23 mouse cellular contexts compared by ENCODE assay signal in the genomic region with DNA sequence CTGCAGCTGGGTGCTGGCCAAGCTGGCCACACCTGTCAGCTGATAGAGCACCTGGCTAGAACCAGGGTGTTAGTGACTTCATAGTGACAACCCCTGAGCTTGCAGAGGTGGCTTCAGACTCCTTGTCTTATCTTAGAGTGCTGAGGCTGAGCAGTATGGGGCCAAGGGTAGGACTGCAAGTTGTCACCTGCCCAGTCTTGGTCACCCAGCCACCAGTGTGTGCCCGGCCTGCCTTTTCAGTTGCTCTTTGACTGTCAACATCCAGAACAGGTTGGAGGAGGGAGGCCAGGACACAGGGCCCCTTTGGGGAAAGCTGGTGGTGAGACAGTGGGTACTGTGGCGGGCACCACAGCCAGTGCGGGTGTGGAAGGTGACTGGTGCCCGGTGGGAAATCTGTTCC. TPM values are rescaled to one million over a fixed set of nuclear protein-coding genes. Genes with fewer than 3 reads are reported as not detected.
A peak's percentile ranks its signal among the peaks of the same experiment; 100 is the strongest.
DNase-seq lines count a peak whose midpoint lies in the region; ATAC-seq and TF ChIP-seq lines count a peak whose summit lies in the region.
"Had no signal": no experiment of that assay in that cellular context is flagged by ENCODE, and none has a peak within 500 bp of the region (broad histone marks: within the 10 kb centered on the region; RNA-seq: fewer than 3 reads in every experiment).

No protein-coding gene starts in this region.

- H3K36me3 ChIP-seq in heart, embryonic 12.5 days, result 0 out of 2 replicates have a peak, but pooled peaks cover 10% of the 10 kb centered on the region
- H3K36me3 ChIP-seq in liver, embryonic 12.5 days, result peaks cover 99% of the 10 kb centered on the region
- peaks cover 13% of the 10 kb centered on the region; the same call in 1 of the 2 replicates for H3K36me3 ChIP-seq in liver, embryonic 11.5 days (ENCODE audit: control insufficient read depth, insufficient read depth, low read length)
- peaks cover 11% of the 10 kb centered on the region for H3K36me3 ChIP-seq in intestine, postnatal 0 days (ENCODE audit: control insufficient read depth, insufficient read depth)
- no peaks in the 10 kb centered on the region for H3K36me3 ChIP-seq in stomach, embryonic 14.5 days (ENCODE audit: control insufficient read depth, insufficient read depth, low read length)
- no peaks in the 10 kb centered on the region for H3K36me3 ChIP-seq in hindbrain, postnatal 0 days (ENCODE audit: insufficient read depth, low read length)
- no peaks in the 10 kb centered on the region for H3K36me3 ChIP-seq in thymus, adult 2 months (ENCODE audit: control insufficient read depth, insufficient read depth, low read length)
- H3K36me3 ChIP-seq: embryonic facial prominence, embryonic 12.5 days; embryonic facial prominence, embryonic 15.5 days had no signal

- WGBS in heart, embryonic 12.5 days, result 85% methylated on average over 4 of the region's 4 CpGs
- 93% methylated on average over 4 of the region's 4 CpGs for WGBS in liver, embryonic 12.5 days (ENCODE audit: insufficient replicate concordance)
- WGBS in liver, embryonic 11.5 days, result 92% methylated on average over 4 of the region's 4 CpGs
- 88% methylated on average over 4 of the region's 4 CpGs for WGBS in intestine, postnatal 0 days
- 89% methylated on average over 4 of the region's 4 CpGs for WGBS in stomach, embryonic 14.5 days
- 92% methylated on average over 4 of the region's 4 CpGs for WGBS in hindbrain, postnatal 0 days
- WGBS in thymus, adult 2 months, result 93% methylated on average over 4 of the region's 4 CpGs

- no peak overlapping the region for H3K27ac ChIP-seq in heart, embryonic 12.5 days (ENCODE audit: poor library complexity, severe bottlenecking)
- H3K27ac ChIP-seq in liver, embryonic 12.5 days, result no peak overlapping the region
- H3K27ac ChIP-seq in liver, embryonic 11.5 days (ENCODE audit: low read depth, low read length), result no peak overlapping the region
- peak overlapping the region; percentile 70 for H3K27ac ChIP-seq in intestine, postnatal 0 days (ENCODE audit: low read depth, low read length)
- no peak overlapping the region for H3K27ac ChIP-seq in stomach, embryonic 14.5 days (ENCODE audit: low read length)
- H3K27ac ChIP-seq in hindbrain, postnatal 0 days, result no peak overlapping the region
- no peak overlapping the region for H3K27ac ChIP-seq in thymus, adult 2 months (ENCODE audit: control insufficient read depth, insufficient read depth, low read length)
- H3K27ac ChIP-seq: embryonic facial prominence, embryonic 15.5 days; hindbrain, embryonic 15.5 days had no signal

- no peak overlapping the region for H3K9ac ChIP-seq in heart, embryonic 12.5 days
- H3K9ac ChIP-seq in liver, embryonic 12.5 days, result no peak overlapping the region
- H3K9ac ChIP-seq in liver, embryonic 11.5 days (ENCODE audit: low read depth, low read length), result no peak overlapping the region
- no peak overlapping the region for H3K9ac ChIP-seq in intestine, postnatal 0 days (ENCODE audit: low read depth, low read length)
- H3K9ac ChIP-seq in stomach, embryonic 14.5 days (replicated peaks; ENCODE audit: low read depth, low read length), result no peak overlapping the region
- no peak overlapping the region for H3K9ac ChIP-seq in hindbrain, postnatal 0 days (replicated peaks; ENCODE audit: low read length)
- H3K9ac ChIP-seq: embryonic facial prominence, embryonic 12.5 days; embryonic facial prominence, embryonic 15.5 days; forebrain, postnatal 0 days; hindbrain, embryonic 12.5 days; hindbrain, embryonic 15.5 days had no signal

- no peak overlapping the region for H3K4me2 ChIP-seq in heart, embryonic 12.5 days
- H3K4me2 ChIP-seq in liver, embryonic 12.5 days, result no peak overlapping the region
- no peak overlapping the region for H3K4me2 ChIP-seq in liver, embryonic 11.5 days
- H3K4me2 ChIP-seq in intestine, postnatal 0 days (replicated peaks; ENCODE audit: low read depth), result no peak overlapping the region
- no peak overlapping the region for H3K4me2 ChIP-seq in stomach, embryonic 14.5 days (replicated peaks; ENCODE audit: low read depth, low read length)
- H3K4me2 ChIP-seq in hindbrain, postnatal 0 days (ENCODE audit: low read depth, low read length), result no peak overlapping the region
- H3K4me2 ChIP-seq: embryonic facial prominence, embryonic 12.5 days; embryonic facial prominence, embryonic 15.5 days; hindbrain, embryonic 12.5 days; hindbrain, embryonic 15.5 days had no signal

- H3K9me3 ChIP-seq in heart, embryonic 12.5 days (replicated peaks), result no peaks in the 10 kb centered on the region
- H3K9me3 ChIP-seq in liver, embryonic 12.5 days (replicated peaks), result no peaks in the 10 kb centered on the region
- no peaks in the 10 kb centered on the region for H3K9me3 ChIP-seq in liver, embryonic 11.5 days (ENCODE audit: control insufficient read depth, low read length)
- no peaks in the 10 kb centered on the region for H3K9me3 ChIP-seq in intestine, postnatal 0 days (ENCODE audit: control insufficient read depth)
- no peaks in the 10 kb centered on the region for H3K9me3 ChIP-seq in stomach, embryonic 14.5 days (ENCODE audit: control insufficient read depth, low read depth, low read length)
- no peaks in the 10 kb centered on the region for H3K9me3 ChIP-seq in hindbrain, postnatal 0 days (ENCODE audit: low read length)
- H3K9me3 ChIP-seq: embryonic facial prominence, embryonic 12.5 days; embryonic facial prominence, embryonic 15.5 days; heart, embryonic 10.5 days; hindbrain, embryonic 12.5 days; hindbrain, embryonic 15.5 days had no signal

- TF ChIP-seq CTCF in intestine, postnatal 0 days (IDR thresholded peaks at IDR 0.05; ENCODE audit: low read depth), result no peak
- TF ChIP-seq CTCF in hindbrain, postnatal 0 days (IDR thresholded peaks at IDR 0.05; ENCODE audit: low read depth), result no peak
- no peak for TF ChIP-seq CTCF in thymus, adult 2 months (IDR thresholded peaks at IDR 0.05; ENCODE audit: borderline replicate concordance, control insufficient read depth, extremely low read depth, insufficient read depth, low read length, poor library complexity)

- ATAC-seq in heart, embryonic 12.5 days (ENCODE audit: insufficient number of reproducible peaks, low FRiP score), result peak; percentile 19; the same call in 1 of the 2 replicates
- 0 out of 2 replicates have a peak, but pooled peaks have one; percentile 34 for ATAC-seq in liver, embryonic 12.5 days
- no peak for ATAC-seq in liver, embryonic 11.5 days (replicated peaks; ENCODE audit: low FRiP score)
- ATAC-seq in intestine, postnatal 0 days, result peak; percentile 88
- peak; percentile 31; the same call in 1 of the 2 replicates for ATAC-seq in stomach, embryonic 14.5 days (ENCODE audit: insufficient number of reproducible peaks, insufficient read depth, low FRiP score, low read depth)
- ATAC-seq in hindbrain, postnatal 0 days, result no peak
- ATAC-seq: CD4-positive, CD25-positive, alpha-beta regulatory T cell, adult 4 months; forebrain, embryonic 14.5 days; forebrain, postnatal 0 days had no signal

- TF ChIP-seq POLR2A in thymus, adult 2 months (IDR thresholded peaks at IDR 0.05; ENCODE audit: control insufficient read depth, extremely low read depth, insufficient read depth, low read length, poor library complexity), result no peak

- DNase-seq in heart, adult 18-20 months, result no peak
- DNase-seq in liver, embryonic 11.5 days (ENCODE audit: low spot score), result no peak
- no peak for DNase-seq in hindbrain, postnatal 0 days (ENCODE audit: low spot score)
- DNase-seq in thymus, adult 2 months, result no peak
- DNase-seq: adrenal gland, adult 2 months; adrenal gland, postnatal 14 days; cerebellum, adult 11 months; cerebellum, adult 2 months; cerebellum, adult 9-11 months; cerebellum, postnatal 25 days; forebrain, postnatal 0 days; gastrocnemius, postnatal 36 days had no signal

- no peaks in the 10 kb centered on the region for H3K27me3 ChIP-seq in heart, embryonic 12.5 days (replicated peaks)
- H3K27me3 ChIP-seq in liver, embryonic 12.5 days (replicated peaks), result no peaks in the 10 kb centered on the region
- H3K27me3 ChIP-seq in liver, embryonic 11.5 days (replicated peaks; ENCODE audit: control insufficient read depth, insufficient read depth, low read length), result no peaks in the 10 kb centered on the region
- no peaks in the 10 kb centered on the region for H3K27me3 ChIP-seq in intestine, postnatal 0 days (replicated peaks; ENCODE audit: control insufficient read depth, insufficient read depth, low read length)
- no peaks in the 10 kb centered on the region for H3K27me3 ChIP-seq in stomach, embryonic 14.5 days (ENCODE audit: control insufficient read depth, insufficient read depth, low read length)
- H3K27me3 ChIP-seq in hindbrain, postnatal 0 days (ENCODE audit: insufficient read depth, low read length), result no peaks in the 10 kb centered on the region
- H3K27me3 ChIP-seq in thymus, adult 2 months (ENCODE audit: control insufficient read depth, insufficient read depth, low read length), result no peaks in the 10 kb centered on the region
- H3K27me3 ChIP-seq: embryonic facial prominence, embryonic 12.5 days; embryonic facial prominence, embryonic 15.5 days; hindbrain, embryonic 15.5 days had no signal

- H3K4me3 ChIP-seq in heart, embryonic 12.5 days, result no peak overlapping the region
- H3K4me3 ChIP-seq in liver, embryonic 12.5 days, result no peak overlapping the region
- no peak overlapping the region for H3K4me3 ChIP-seq in liver, embryonic 11.5 days (ENCODE audit: low read depth, low read length)
- H3K4me3 ChIP-seq in intestine, postnatal 0 days (ENCODE audit: low read depth, low read length), result no peak overlapping the region
- H3K4me3 ChIP-seq in stomach, embryonic 14.5 days (ENCODE audit: low read depth, low read length), result no peak overlapping the region
- no peak overlapping the region for H3K4me3 ChIP-seq in hindbrain, postnatal 0 days (ENCODE audit: low read length)
- no peak overlapping the region for H3K4me3 ChIP-seq in thymus, adult 2 months (ENCODE audit: control insufficient read depth, insufficient read depth, low read length)
- H3K4me3 ChIP-seq: embryonic facial prominence, embryonic 12.5 days; embryonic facial prominence, embryonic 15.5 days; heart, embryonic 10.5 days; hindbrain, embryonic 12.5 days; hindbrain, embryonic 15.5 days had no signal

- H3K4me1 ChIP-seq in heart, embryonic 12.5 days (replicated peaks), result peaks cover 5% of the 10 kb centered on the region
- H3K4me1 ChIP-seq in liver, embryonic 12.5 days, result peaks cover 8% of the 10 kb centered on the region; the same call in 1 of the 2 replicates
- H3K4me1 ChIP-seq in liver, embryonic 11.5 days (replicated peaks; ENCODE audit: control insufficient read depth, insufficient read depth, low read length), result no peaks in the 10 kb centered on the region
- H3K4me1 ChIP-seq in intestine, postnatal 0 days (replicated peaks; ENCODE audit: control insufficient read depth, insufficient read depth, low read length), result no peaks in the 10 kb centered on the region
- H3K4me1 ChIP-seq in stomach, embryonic 14.5 days (ENCODE audit: control insufficient read depth, insufficient read depth, low read length), result peaks cover 12% of the 10 kb centered on the region
- H3K4me1 ChIP-seq in hindbrain, postnatal 0 days (ENCODE audit: insufficient read depth, low read length), result 0 out of 2 replicates have a peak, but pooled peaks cover 4% of the 10 kb centered on the region
- peaks cover 30% of the 10 kb centered on the region for H3K4me1 ChIP-seq in thymus, adult 2 months (replicated peaks; ENCODE audit: control insufficient read depth, insufficient read depth, low read length)
- H3K4me1 ChIP-seq: hindbrain, embryonic 15.5 days had no signal

RNA-seq across cellular contexts. Expression of a gene that starts 22.4 kb away (rescaled TPM):
- 88.2 and 90.8 TPM in 2 replicates for polyA plus RNA-seq in heart, embryonic 12.5 days (2016; fragmentation: Nextera tagmentation; extraction: Ambion mirVana)
- total RNA-seq in heart, adult 18-20 months (2021), result 100 to 1,000 TPM; 123 to 141 TPM
- 113 and 120 TPM in 2 replicates for polyA plus RNA-seq in liver, embryonic 12.5 days (2016; fragmentation: Nextera tagmentation; extraction: Ambion mirVana)
- 140 and 141 TPM in 2 replicates for polyA plus RNA-seq in liver, embryonic 11.5 days (2014; fragmentation: Nextera tagmentation; extraction: Ambion mirVana)
- polyA plus RNA-seq in intestine, postnatal 0 days (2015; fragmentation: Nextera tagmentation; extraction: Ambion mirVana), result 103 and 107 TPM in 2 replicates
- 94.3 and 99.0 TPM in 2 replicates for polyA plus RNA-seq in stomach, embryonic 14.5 days (2014; fragmentation: Nextera tagmentation; extraction: Ambion mirVana)
- 82.8 and 88.9 TPM in 2 replicates for total RNA-seq in hindbrain, postnatal 0 days (2014; rRNA removed)
- polyA plus RNA-seq in hindbrain, postnatal 0 days (2015; fragmentation: Nextera tagmentation; extraction: Ambion mirVana), result 94.3 and 102 TPM in 2 replicates
- polyA plus RNA-seq in thymus, adult 2 months (2012; rRNA removed), result 104 and 108 TPM in 2 replicates

RNA-seq across cellular contexts. Expression of a gene that starts 22.8 kb away (rescaled TPM):
- 34.9 and 37.2 TPM in 2 replicates for polyA plus RNA-seq in heart, embryonic 12.5 days (2016; fragmentation: Nextera tagmentation; extraction: Ambion mirVana)
- total RNA-seq in heart, adult 18-20 months (2021), result 10 to 100 TPM; 42.9 to 44.4 TPM
- 106 and 107 TPM in 2 replicates for polyA plus RNA-seq in liver, embryonic 12.5 days (2016; fragmentation: Nextera tagmentation; extraction: Ambion mirVana)
- 83.7 and 91.8 TPM in 2 replicates for polyA plus RNA-seq in liver, embryonic 11.5 days (2014; fragmentation: Nextera tagmentation; extraction: Ambion mirVana)
- polyA plus RNA-seq in intestine, postnatal 0 days (2015; fragmentation: Nextera tagmentation; extraction: Ambion mirVana), result 24.8 and 25.0 TPM in 2 replicates
- 18.5 and 18.8 TPM in 2 replicates for polyA plus RNA-seq in stomach, embryonic 14.5 days (2014; fragmentation: Nextera tagmentation; extraction: Ambion mirVana)
- total RNA-seq in hindbrain, postnatal 0 days (2014; rRNA removed), result 17.9 and 23.1 TPM in 2 replicates
- 37.6 and 41.8 TPM in 2 replicates for polyA plus RNA-seq in hindbrain, postnatal 0 days (2015; fragmentation: Nextera tagmentation; extraction: Ambion mirVana)
- polyA plus RNA-seq in thymus, adult 2 months (2012; rRNA removed), result 10.6 and 10.7 TPM in 2 replicates

RNA-seq across cellular contexts. Expression of a gene that starts 49.5 kb away (rescaled TPM):
- 7.8 and 8.0 TPM in 2 replicates for polyA plus RNA-seq in heart, embryonic 12.5 days (2016; fragmentation: Nextera tagmentation; extraction: Ambion mirVana)
- total RNA-seq in heart, adult 18-20 months (2021), result 1 to 10 TPM; 6.1 to 6.4 TPM
- 14.0 and 15.0 TPM in 2 replicates for polyA plus RNA-seq in liver, embryonic 12.5 days (2016; fragmentation: Nextera tagmentation; extraction: Ambion mirVana)
- 17.8 and 18.4 TPM in 2 replicates for polyA plus RNA-seq in liver, embryonic 11.5 days (2014; fragmentation: Nextera tagmentation; extraction: Ambion mirVana)
- 11.0 and 12.6 TPM in 2 replicates for polyA plus RNA-seq in intestine, postnatal 0 days (2015; fragmentation: Nextera tagmentation; extraction: Ambion mirVana)
- polyA plus RNA-seq in stomach, embryonic 14.5 days (2014; fragmentation: Nextera tagmentation; extraction: Ambion mirVana), result 12.3 and 15.5 TPM in 2 replicates
- 9.6 and 10.5 TPM in 2 replicates for total RNA-seq in hindbrain, postnatal 0 days (2014; rRNA removed)
- 16.9 and 18.0 TPM in 2 replicates for polyA plus RNA-seq in hindbrain, postnatal 0 days (2015; fragmentation: Nextera tagmentation; extraction: Ambion mirVana)
- 38.7 and 48.9 TPM in 2 replicates for polyA plus RNA-seq in thymus, adult 2 months (2012; rRNA removed)

RNA-seq across cellular contexts. Expression of a gene that starts 49.7 kb away (rescaled TPM):
- polyA plus RNA-seq in heart, embryonic 12.5 days (2016; fragmentation: Nextera tagmentation; extraction: Ambion mirVana), result 1.1 TPM in 2 replicates
- 1 to 10 TPM; 3.9 to 4.1 TPM for total RNA-seq in heart, adult 18-20 months (2021)
- polyA plus RNA-seq in liver, embryonic 12.5 days (2016; fragmentation: Nextera tagmentation; extraction: Ambion mirVana), result 1.3 and 1.7 TPM in 2 replicates
- polyA plus RNA-seq in liver, embryonic 11.5 days (2014; fragmentation: Nextera tagmentation; extraction: Ambion mirVana), result 1.9 and 2.1 TPM in 2 replicates
- 1.4 and 1.8 TPM in 2 replicates for polyA plus RNA-seq in intestine, postnatal 0 days (2015; fragmentation: Nextera tagmentation; extraction: Ambion mirVana)
- polyA plus RNA-seq in stomach, embryonic 14.5 days (2014; fragmentation: Nextera tagmentation; extraction: Ambion mirVana), result 3.1 and 3.5 TPM in 2 replicates
- total RNA-seq in hindbrain, postnatal 0 days (2014; rRNA removed), result 11.0 and 12.4 TPM in 2 replicates
- 2.5 and 2.7 TPM in 2 replicates for polyA plus RNA-seq in hindbrain, postnatal 0 days (2015; fragmentation: Nextera tagmentation; extraction: Ambion mirVana)
- polyA plus RNA-seq in thymus, adult 2 months (2012; rRNA removed), result 47.0 and 63.6 TPM in 2 replicates

Comparison
In these comparisons a context has a peak if more than half of its experiments do, and no peak if none do; other contexts are left out.
1. ATAC-seq: peak in heart, embryonic 12.5 days (single experiment), liver, embryonic 12.5 days (single experiment), intestine, postnatal 0 days (single experiment) and stomach, embryonic 14.5 days (single experiment); none in liver, embryonic 11.5 days (single experiment) and hindbrain, postnatal 0 days (single experiment).